Mouse (Mus musculus) embryo, embryonic 11.5 days (tissue): ENCODE data around the gene Btk.

ENCODE experiments used
- DNase-seq: peaks from one replicate; pipeline ENCODE4 v3.0.0-alpha.2; 2012; ENCODE audit warnings: low read depth, low spot score

The Btk gene

DNA sequence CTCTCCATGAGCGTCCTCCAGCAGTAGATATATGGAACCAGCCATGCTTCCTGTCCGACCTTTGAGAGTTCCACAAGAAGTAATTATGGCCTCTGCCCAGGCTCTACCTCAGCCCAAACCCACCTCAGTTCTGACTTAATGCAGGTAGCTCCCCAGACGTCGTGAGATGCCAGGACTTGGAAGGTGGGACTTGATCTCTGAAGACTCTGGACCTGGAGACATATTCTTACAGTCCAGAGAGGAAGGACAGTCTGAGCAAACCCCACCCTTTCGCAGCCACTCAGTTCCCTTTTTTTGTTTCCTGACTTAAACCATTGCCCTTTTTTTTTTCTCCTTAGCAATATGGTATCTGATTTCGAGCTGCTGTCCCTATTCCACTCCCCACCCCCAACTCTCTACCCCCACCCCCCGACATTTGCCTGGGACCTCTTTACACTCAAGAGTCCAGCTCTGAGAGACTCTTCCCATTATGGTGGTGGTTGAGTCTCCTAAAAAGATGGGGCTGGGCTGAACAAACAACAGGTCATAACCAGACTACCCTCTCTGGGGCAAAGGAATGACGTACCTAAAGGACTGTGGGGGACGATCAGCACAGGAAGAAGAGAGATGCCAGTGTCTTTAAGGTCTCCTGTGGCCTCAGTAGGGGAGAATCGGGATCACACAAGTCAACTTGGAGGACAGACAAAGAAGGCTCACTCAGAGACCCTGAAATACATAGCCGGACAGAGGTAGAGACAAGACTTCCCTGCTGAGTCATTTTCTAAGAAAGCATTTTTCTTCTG is at the start of gene Btk:
TSS of gene Btk (minus strand) at position 683 of the 782 bp plus-strand sequence.
- no peak for DNase-seq

- DNase-seq = no peak
Observed at GRCm38 (mm10) chrX:134632710-134633109, 49.3 kb upstream of the Btk start.

DNA sequence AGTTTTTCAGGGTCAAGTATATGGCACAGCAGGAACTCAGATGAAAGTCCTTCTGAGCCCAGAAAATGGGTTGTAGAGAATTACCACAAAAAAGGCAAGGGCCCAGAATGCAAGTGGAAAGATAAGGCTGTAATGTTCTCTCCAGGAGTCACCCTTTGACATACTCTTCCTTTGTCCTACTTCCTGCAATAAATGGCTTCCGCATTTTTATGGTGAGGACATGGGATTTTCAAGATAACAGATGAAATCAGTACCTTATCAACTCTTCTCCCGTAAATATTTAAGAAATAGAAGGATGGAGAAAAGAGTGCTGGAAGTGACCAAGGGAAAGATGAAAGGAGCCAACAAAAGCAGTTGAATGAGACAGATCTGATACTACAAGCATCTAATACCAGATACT is 44.8 kb upstream of the Btk start:
- DNase-seq = no peak

DNA sequence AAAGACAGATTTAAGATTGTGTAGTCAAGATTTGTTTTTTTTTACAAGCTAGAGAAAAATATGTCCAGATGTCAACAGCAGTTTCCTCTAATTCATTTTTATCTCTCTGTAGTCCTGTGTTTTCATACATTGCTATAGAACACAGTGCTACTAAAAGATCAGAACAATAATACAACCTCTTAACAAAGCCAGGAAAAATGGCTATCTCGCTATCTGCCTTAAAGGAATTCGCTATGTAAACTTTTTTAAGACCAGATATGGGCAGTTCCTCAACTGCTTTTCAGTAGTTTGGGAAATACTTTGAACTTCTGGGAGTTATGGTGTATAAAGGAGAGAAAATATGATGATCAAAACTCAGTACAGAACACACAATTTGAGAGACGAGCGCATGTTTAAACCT is 40.0 kb upstream of the Btk start:
- DNase-seq = no peak

GRCm38 (mm10) chrX:134621685-134622084 is 38.3 kb upstream of the Btk start:
- DNase-seq = no peak

- no peak for DNase-seq
Observed at GRCm38 (mm10) chrX:134620254-134620865, 37.0 kb upstream of the Btk start.

DNA sequence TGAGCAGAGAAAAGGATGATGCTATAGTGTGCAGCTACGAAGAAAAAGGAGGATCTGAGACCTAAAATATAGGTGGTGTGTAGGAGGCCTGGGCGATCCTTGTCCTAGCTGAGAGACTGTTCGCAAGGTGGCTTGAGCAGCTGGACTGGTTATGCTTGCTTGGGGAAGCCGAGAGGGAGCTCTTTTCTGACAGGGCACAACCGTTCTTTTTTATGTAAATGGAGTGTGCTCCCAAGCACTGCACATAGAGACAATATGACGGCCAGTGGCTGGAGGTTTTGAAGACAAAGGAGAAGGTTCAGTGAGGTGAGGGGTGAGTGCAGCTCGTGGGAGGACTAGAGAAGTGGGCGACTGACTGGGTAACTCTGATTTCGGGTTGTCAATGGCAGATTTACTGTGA is 36.3 kb upstream of the Btk start:
- no peak for DNase-seq

DNA sequence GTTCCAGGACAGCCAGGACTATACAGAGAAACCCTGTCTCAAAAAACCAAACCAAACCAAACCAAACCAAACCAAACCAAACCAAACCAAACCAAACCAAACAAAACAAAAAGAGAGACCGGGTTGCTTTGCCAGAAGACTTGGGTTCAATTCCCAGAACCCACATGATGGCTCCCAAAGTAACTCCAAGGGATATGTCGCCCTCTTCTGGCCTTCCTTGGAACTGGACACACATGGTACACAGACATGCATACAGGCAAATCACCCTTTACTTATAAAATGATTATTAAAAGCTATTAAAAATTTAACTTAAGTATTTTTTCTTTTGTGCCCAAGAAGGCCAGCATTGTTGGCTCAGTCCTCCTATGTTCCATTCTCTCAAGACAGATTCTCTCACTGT is 30.9 kb upstream of the Btk start:
- DNase-seq = no peak

DNA sequence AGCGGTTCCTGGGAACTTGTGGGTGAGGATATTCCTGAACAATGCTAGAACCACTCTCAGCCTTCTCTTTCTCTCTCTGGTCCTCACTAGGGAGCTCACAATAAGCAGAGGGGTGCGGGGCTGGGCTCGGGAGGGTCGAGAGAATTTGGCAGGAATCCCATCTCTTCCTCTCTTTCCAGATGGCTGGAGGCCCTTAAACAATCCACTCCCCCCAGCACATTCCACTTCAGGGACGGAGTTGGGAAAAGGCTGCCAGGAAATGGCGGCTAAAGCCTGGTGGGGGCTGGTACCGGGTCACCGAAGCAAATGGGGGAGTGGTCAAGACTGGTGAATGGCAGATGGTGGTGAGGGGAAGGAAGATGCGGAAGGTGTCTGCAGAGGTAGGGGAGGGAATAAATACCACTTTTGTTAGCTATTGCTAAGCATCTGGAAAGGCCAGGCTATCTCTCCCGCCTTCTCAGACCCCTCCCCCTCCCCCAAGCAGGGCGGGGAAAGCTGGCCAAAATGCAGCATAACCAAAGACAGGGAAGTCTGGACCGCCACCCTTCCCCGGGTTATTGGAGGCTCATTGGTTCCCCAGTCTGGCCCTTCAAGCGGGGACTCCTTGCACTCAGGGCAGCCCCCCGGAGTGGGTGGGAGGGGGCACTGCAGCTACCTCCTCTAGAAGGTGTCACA is 29.1 kb upstream of the Btk start:
- DNase-seq = peak; percentile 61

- no peak for DNase-seq
Observed at GRCm38 (mm10) chrX:134610984-134611383, 27.6 kb upstream of the Btk start.

DNA sequence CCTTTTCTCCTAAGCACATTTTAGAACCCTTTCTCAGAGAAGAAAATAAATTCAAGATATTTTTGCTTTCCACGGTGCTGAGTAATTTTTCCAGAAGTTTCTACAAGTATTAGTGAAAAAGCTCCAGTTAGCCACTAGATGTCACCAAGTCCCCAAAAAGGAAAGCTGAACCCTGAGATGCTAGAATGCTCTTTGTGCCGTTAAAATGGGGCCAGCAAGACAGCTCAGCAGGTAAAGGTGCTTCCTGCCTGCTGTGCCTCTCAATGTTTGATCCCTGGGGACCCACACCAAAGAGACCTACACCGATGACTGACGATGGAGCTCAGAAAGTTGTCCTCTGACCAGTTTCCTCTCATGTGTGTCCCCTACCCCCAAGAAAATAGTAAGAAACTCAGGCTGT is 26.1 kb upstream of the Btk start:
- no peak for DNase-seq

DNA sequence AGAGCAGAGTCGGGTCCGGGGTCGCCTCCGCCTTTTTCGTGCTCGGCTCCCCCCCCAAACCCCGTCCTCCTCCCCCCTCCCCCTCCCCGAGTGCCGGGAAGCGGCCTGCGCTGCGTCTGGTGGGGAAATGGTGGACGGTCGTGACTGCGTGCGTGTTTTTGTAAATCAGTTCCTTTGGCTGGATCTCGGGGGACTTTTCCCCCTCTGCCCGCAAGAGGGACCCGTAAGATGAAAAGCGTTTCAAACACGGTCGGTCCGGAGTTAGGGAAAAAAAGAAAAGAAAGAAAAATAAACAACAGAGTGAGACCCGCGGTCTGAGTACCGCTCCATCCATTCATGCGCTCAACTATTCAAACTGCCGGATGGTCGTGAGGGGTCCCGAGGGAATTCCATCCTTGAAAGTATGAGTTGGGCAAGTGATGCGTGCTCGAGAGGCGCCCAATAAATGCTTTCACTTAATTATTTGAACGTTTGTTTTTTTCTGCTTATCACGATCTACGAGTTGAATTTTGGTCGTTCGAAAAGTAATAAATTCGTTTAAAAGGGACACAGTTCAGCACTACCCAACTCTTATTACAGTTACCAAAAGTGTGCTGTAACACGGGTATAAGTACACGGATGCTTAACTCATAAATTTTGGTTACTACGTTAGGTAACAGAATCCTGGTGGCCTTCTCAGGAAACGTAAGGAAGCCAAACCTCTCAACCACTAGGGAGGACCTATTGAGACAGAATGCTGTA is 18.2 kb upstream of the Btk start:
- DNase-seq = no peak

GRCm38 (mm10) chrX:134600659-134601379 is 17.4 kb upstream of the Btk start, which contains the start of the genes Gla and Hnrnph2:
Gene Gla, minus strand, starts transcription at chrX:134601125.
Gene Hnrnph2, plus strand, starts transcription at chrX:134601179.
- peak; percentile 89 for DNase-seq

DNA sequence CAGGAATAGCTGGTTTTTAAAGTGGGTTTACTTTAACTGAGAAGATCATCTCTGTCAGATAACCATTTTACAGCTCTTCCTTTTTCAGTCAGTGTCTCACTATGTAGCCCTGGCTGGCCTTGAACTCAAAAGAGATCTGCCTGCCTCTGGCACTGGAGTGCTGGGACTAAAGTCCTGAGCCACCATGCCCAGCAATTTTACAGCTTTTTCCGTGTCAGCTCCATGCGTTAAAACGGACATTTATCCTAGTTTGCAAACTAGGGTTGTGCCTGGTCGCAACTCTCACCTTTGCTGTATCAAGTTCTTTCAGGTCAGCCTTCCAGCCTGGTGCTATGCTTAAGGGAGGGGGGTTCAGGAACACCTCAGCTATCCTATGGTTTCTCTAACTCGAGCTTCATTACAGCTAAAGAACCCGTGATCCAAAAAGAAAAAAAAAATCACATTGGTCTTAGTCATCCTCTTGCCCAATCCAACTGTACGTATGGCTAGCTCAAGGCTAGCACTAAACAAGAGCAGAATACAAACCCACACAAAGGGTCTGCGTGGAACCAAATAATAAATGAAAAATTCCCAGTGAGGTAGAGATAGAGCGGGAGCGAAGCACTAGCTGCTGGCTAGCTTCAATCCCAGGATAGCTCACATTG is 16.7 kb upstream of the Btk start:
- no peak for DNase-seq

GRCm38 (mm10) chrX:134589836-134590235 is 6.5 kb upstream of the Btk start:
- DNase-seq = no peak

DNA sequence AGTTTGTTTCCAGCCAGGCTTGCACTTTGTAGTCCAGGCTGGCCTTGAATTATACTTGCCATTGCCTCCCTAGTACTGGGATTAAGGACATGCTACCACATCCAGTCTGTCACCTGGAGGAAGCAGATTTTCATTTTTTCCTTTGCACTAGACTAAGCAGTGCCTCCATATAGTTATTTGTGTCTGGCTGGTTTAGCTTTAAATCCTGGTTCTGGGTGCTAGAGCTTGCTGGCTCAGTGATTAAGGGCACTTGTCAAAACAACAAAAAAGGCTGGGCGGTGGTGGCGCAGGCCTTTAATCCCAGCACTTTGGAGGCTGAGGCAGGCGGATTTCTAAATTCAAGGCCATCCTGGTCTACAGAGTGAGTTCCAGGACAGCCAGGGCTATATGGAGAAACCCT is 5.6 kb upstream of the Btk start:
- no peak for DNase-seq

DNA sequence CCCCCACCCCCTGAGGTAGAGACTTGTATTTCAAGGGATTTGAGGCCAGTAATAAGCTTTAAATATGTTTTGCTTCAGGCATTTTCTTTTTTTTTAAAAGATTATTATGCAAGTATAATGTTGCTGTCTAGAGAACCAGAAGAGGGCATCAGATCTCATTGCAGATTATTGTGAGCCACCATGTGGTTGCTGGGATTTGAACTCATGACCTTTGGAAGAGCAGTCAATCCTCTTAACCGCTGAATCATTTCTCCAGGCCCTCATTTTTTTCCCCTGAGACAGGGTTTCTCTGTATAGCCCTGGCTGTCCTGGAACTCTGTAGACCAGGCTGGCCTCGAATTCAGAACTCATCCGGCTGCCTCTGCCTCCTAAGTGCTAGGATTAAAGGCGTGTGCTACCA is 4.9 kb upstream of the Btk start:
- DNase-seq = no peak

DNA sequence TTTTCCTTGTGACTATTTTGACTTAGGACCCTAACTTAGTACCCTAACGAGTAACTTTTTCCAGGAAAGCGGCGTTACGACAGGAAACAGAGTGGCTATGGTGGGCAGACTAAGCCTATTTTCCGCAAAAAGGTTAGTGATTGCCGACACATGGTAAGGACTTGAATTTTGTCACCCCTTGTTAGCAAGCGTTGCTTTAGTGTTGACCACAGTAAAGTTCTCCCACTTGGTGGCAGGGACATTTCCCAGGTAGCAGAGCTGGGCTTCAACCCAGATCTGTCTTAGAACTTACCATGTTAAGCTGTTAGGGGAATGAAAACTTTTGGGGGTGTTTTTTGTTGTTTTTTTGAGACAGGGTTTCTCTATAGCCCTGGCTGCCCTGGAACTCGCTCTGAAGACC is 3.1 kb upstream of the Btk start:
- no peak for DNase-seq

- peak; percentile 85 for DNase-seq
Observed at GRCm38 (mm10) chrX:134585103-134586002, 2.0 kb upstream of the Btk start, which contains the start of gene Rpl36a. Gene Rpl36a, plus strand, starts transcription at chrX:134585654.

DNA sequence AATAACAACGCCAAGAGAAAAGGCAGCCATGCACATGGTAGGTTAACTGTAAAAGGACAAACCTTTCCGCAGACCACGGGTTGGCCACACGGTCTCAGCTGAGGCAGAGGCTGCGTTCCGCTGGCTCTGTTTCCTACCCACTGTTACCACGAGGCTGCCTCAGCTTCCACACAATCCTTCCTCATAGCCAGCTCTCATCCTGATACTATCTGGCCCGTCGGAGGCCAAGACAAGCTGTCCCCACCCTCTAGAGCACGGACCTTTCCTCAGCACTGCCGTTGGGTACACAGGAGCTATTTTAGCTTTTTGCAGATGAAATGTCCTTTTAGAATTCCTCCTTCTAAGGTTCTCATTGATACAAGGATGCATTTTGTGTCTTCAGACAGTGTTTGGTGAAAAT is 1.1 kb downstream of the Btk start:
- DNase-seq = no peak
